ENCODE assay signal across 9 mouse cellular contexts in the genomic region with DNA sequence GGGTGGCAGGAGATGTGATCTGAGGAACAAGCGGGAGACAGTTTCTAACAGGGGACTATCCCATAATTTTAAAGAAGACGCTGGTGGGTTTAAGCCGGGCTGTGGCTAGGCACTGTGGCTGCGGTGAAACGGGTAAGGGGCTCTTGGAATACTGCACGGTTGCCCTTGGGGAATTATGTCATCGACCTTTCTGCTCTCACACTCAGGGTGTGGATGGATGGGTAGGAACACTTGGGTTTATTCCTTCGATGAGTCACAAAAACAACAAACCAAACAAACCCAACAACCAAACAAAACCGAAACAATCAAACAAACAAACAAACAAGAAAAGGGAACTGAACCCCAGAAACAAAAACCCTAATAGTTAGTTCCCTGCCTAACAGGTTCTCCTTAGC. TPM values are rescaled to one million over a fixed set of nuclear protein-coding genes. Genes with fewer than 3 reads are reported as not detected.
DNase-seq lines count a peak whose midpoint lies in the region; ATAC-seq lines count a peak whose summit lies in the region.
"Had no signal": no experiment of that assay in that cellular context is flagged by ENCODE, and none has a peak within 500 bp of the region (broad histone marks: within the 10 kb centered on the region; RNA-seq: fewer than 3 reads in every experiment).

No protein-coding gene starts in this region.

- DNase-seq in gastrocnemius, adult 18-20 months (ENCODE audit: low spot score) = peak; percentile 12
- DNase-seq in gastrocnemius, postnatal 36 days = no peak
- peak; percentile 20 for DNase-seq in retina, postnatal 1 day
- no peak for DNase-seq in retina, embryonic 14.5 days (ENCODE audit: low spot score)
- no peak for DNase-seq in liver, embryonic 13.5 days
- no peak for DNase-seq in right cerebral cortex, adult 18-20 months
- DNase-seq in thymus, postnatal 25 days = no peak
- DNase-seq in left cerebral cortex, postnatal 4 days = no peak
- DNase-seq: thymus, postnatal 4 days had no signal

- H3K27me3 ChIP-seq in liver, embryonic 13.5 days = no peaks in the 10 kb centered on the region

- H3K27ac ChIP-seq in liver, embryonic 13.5 days = no peak overlapping the region

- 0 out of 2 replicates have a peak, but pooled peaks cover 2% of the 10 kb centered on the region for H3K9me3 ChIP-seq in liver, embryonic 13.5 days (replicated peaks)

- H3K4me1 ChIP-seq in liver, embryonic 13.5 days (replicated peaks) = peaks cover 44% of the 10 kb centered on the region

- ATAC-seq in liver, embryonic 13.5 days (ENCODE audit: low read depth) = no peak

- H3K36me3 ChIP-seq in liver, embryonic 13.5 days = peaks cover 5% of the 10 kb centered on the region

- H3K4me2 ChIP-seq in liver, embryonic 13.5 days = peak overlapping the region; percentile 94

- peak overlapping the region; percentile 79 for H3K9ac ChIP-seq in liver, embryonic 13.5 days

- intact Hi-C loops in gastrocnemius, postnatal 36 days (cut with DNase I) = no loop called here
- intact Hi-C loops in left cerebral cortex, postnatal 4 days (cut with DNase I) = no loop called here

- H3K4me3 ChIP-seq in liver, embryonic 13.5 days (replicated peaks) = peak overlapping the region; percentile 85

- WGBS in liver, embryonic 13.5 days (ENCODE audit: insufficient replicate concordance) = 21% methylated on average over 9 of the region's 9 CpGs

RNA-seq across cellular contexts. Expression of a gene that starts 0.6 kb away (rescaled TPM):
- total RNA-seq in gastrocnemius, adult 18-20 months (2021) = 10 to 100 TPM; 14.2 to 17.2 TPM
- 10 to 100 TPM; 12.7 to 16.3 TPM for total RNA-seq in gastrocnemius, postnatal 36 days (2021)
- 2.7 and 3.2 TPM in 2 replicates for polyA plus RNA-seq in liver, embryonic 13.5 days (2015; fragmentation: Nextera tagmentation; extraction: Ambion mirVana)
- 10 to 100 TPM; 35.4 to 44.1 TPM for total RNA-seq in left cerebral cortex, postnatal 4 days (2021)

RNA-seq across cellular contexts. Expression of a gene that starts 0.8 kb away (rescaled TPM):
- under 1 TPM in 1 of 2 experiments, not detected in 1; 0.24 TPM for total RNA-seq in gastrocnemius, adult 18-20 months (2021)
- total RNA-seq in gastrocnemius, postnatal 36 days (2021) = not detected
- polyA plus RNA-seq in liver, embryonic 13.5 days (2015; fragmentation: Nextera tagmentation; extraction: Ambion mirVana) = not detected in 2 replicates
- total RNA-seq in left cerebral cortex, postnatal 4 days (2021) = under 1 TPM; 0.16 to 0.24 TPM

Comparison
In these comparisons a context has a peak if more than half of its experiments do, and no peak if none do; other contexts are left out.
1. DNase-seq: peak in gastrocnemius, adult 18-20 months (single experiment) and retina, postnatal 1 day (single experiment); none in gastrocnemius, postnatal 36 days (0 of 2), retina, embryonic 14.5 days (single experiment), liver, embryonic 13.5 days (single experiment), right cerebral cortex, adult 18-20 months (single experiment), thymus, postnatal 25 days (single experiment) and left cerebral cortex, postnatal 4 days (single experiment).